Mouse (Mus musculus): ENCODE data around the gene Pde3a. TPM values are rescaled to one million over a fixed set of nuclear protein-coding genes. Genes with fewer than 3 reads are reported as not detected.

Gene Pde3a
- polyA plus RNA-seq, 1 experiment = not detected

DNA sequence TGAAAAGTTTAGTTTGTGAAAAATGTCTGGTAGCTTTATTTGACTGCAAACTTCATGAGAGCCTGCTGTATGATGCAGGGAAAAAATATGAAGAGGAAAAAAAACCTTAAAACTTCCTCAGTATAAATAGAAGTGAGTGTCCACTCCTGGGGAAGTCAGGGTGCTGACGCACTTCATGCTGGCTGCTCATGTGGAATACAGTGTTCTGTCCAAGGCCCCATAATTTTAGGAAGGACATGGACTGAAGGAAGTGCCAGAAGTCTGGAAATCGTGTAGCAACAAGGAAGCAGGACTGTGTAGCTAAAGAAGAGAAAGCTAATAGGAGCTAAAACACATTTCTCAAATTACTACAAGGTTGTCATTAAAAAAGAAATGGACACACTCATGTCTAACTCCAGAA, 59.4 kb downstream of the Pde3a start:
- TF ChIP-seq REST (IDR thresholded peaks at IDR 0.05; ENCODE audit: insufficient read depth, insufficient read length) (no peak), CEBPB (IDR thresholded peaks at IDR 0.05; ENCODE audit: insufficient read depth, poor library complexity, severe bottlenecking) (no peak), USF1 (IDR thresholded peaks at IDR 0.05; ENCODE audit: low read depth) (no peak), MYOD1 (IDR thresholded peaks at IDR 0.05; ENCODE audit: control insufficient read depth in 1 of 3, insufficient read length in 2 of 3, low read depth in 2 of 3) (no peak), POLR2AphosphoS2 (IDR thresholded peaks at IDR 0.05; ENCODE audit: insufficient read length, low read depth) (no peak), MAX (IDR thresholded peaks at IDR 0.05; ENCODE audit: low read depth) (no peak), TCF12 (IDR thresholded peaks at IDR 0.05; ENCODE audit: insufficient read depth, poor library complexity, severe bottlenecking) (no peak), SRF (IDR thresholded peaks at IDR 0.05; ENCODE audit: control insufficient read depth, insufficient read length, low read depth) (no peak), TCF3 (IDR thresholded peaks at IDR 0.05; ENCODE audit: insufficient read length, low read depth) (no peak), POLR2A (IDR thresholded peaks at IDR 0.05; ENCODE audit: insufficient read length, low read depth) (no peak), MYOG (IDR thresholded peaks at IDR 0.05; ENCODE audit: control insufficient read depth in 1 of 3, insufficient read depth in 1 of 3, insufficient read length in 2 of 3, low read depth in 2 of 3) (no peak), E2F4 (IDR thresholded peaks at IDR 0.05; ENCODE audit: insufficient read depth) (no peak)
- Histone ChIP-seq H3K4me2 (ENCODE audit: low read depth) (no peak overlapping the region), H3K4me3 (no peak overlapping the region), H3K79me2 (ENCODE audit: control insufficient read depth, insufficient read depth) (no peaks in the 10 kb centered on the region), H3ac (ENCODE audit: control insufficient read depth, insufficient read length) (no peak overlapping the region), H3K27me3 (ENCODE audit: control insufficient read depth, insufficient read depth, insufficient read length) (no peaks in the 10 kb centered on the region), H3K36me3 (ENCODE audit: control insufficient read depth, insufficient read depth) (no peaks in the 10 kb centered on the region)

GRCm38 (mm10) chr6:141309872-141310271, 60.8 kb downstream of the Pde3a start:
- Histone ChIP-seq H3K27me3 (ENCODE audit: control insufficient read depth, insufficient read depth, insufficient read length) (no peaks in the 10 kb centered on the region), H3K79me2 (ENCODE audit: control insufficient read depth, insufficient read depth) (no peaks in the 10 kb centered on the region)
- TF ChIP-seq SRF (IDR thresholded peaks at IDR 0.05; ENCODE audit: control insufficient read depth, insufficient read length, low read depth) = no peak
- TF ChIP-seq USF1 (IDR thresholded peaks at IDR 0.05; ENCODE audit: low read depth) = no peak
- no peak for TF ChIP-seq POLR2AphosphoS2 (IDR thresholded peaks at IDR 0.05; ENCODE audit: insufficient read length, low read depth)
- TF ChIP-seq MYOG (IDR thresholded peaks at IDR 0.05; ENCODE audit: control insufficient read depth in 1 of 3, insufficient read depth in 1 of 3, insufficient read length in 2 of 3, low read depth in 2 of 3) = no peak

DNA sequence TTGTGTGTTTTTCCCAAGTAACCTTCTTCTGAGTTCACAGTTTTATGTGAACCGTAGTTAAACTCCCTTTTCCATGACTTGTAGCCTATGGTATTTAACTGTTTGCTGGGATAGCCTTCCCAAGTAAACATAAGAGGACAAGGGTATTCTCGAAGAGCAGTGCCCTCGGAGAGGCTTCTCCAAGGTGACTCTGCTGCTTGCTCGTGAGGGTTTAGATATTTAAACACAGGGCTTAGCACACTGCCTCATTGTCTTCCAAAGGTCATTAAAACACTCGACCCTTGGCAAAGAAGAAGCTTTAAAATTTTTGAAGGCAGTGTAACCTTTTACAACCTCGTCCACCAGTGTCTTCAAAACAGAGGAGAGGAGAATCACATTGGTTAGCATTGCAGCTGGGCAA, 61.3 kb downstream of the Pde3a start:
- H3K4me2 ChIP-seq (ENCODE audit: low read depth) = no peak overlapping the region
- no peak for TF ChIP-seq MAX (IDR thresholded peaks at IDR 0.05; ENCODE audit: low read depth)
- TF ChIP-seq CEBPB (IDR thresholded peaks at IDR 0.05; ENCODE audit: insufficient read depth, poor library complexity, severe bottlenecking) = no peak
- no peak for TF ChIP-seq MYOG (IDR thresholded peaks at IDR 0.05; ENCODE audit: control insufficient read depth in 1 of 3, insufficient read depth in 1 of 3, insufficient read length in 2 of 3, low read depth in 2 of 3)
- no peak for TF ChIP-seq USF1 (IDR thresholded peaks at IDR 0.05; ENCODE audit: low read depth)
- TF ChIP-seq SRF (IDR thresholded peaks at IDR 0.05; ENCODE audit: control insufficient read depth, insufficient read length, low read depth) = no peak
- TF ChIP-seq E2F4 (IDR thresholded peaks at IDR 0.05; ENCODE audit: insufficient read depth) = no peak
- TF ChIP-seq TCF12 (IDR thresholded peaks at IDR 0.05; ENCODE audit: insufficient read depth, poor library complexity, severe bottlenecking) = no peak
- no peak for TF ChIP-seq REST (IDR thresholded peaks at IDR 0.05; ENCODE audit: insufficient read depth, insufficient read length)
- no peak for TF ChIP-seq MYOD1 (IDR thresholded peaks at IDR 0.05; ENCODE audit: control insufficient read depth in 1 of 3, insufficient read length in 2 of 3, low read depth in 2 of 3)
- TF ChIP-seq POLR2AphosphoS2 (IDR thresholded peaks at IDR 0.05; ENCODE audit: insufficient read length, low read depth) = no peak
- TF ChIP-seq POLR2A (IDR thresholded peaks at IDR 0.05; ENCODE audit: insufficient read length, low read depth) = no peak
- no peak for TF ChIP-seq TCF3 (IDR thresholded peaks at IDR 0.05; ENCODE audit: insufficient read length, low read depth)
- no peak overlapping the region for H3K4me3 ChIP-seq
- H3K36me3 ChIP-seq (ENCODE audit: control insufficient read depth, insufficient read depth) = no peaks in the 10 kb centered on the region
- no peak overlapping the region for H3ac ChIP-seq (ENCODE audit: control insufficient read depth, insufficient read length)
- no peaks in the 10 kb centered on the region for H3K79me2 ChIP-seq (ENCODE audit: control insufficient read depth, insufficient read depth)
- no peaks in the 10 kb centered on the region for H3K27me3 ChIP-seq (ENCODE audit: control insufficient read depth, insufficient read depth, insufficient read length)

More at GRCm38 (mm10) chr6:141309872-141310271, 60.8 kb downstream of the Pde3a start:
- H3K4me2 ChIP-seq (ENCODE audit: low read depth) = no peak overlapping the region
- no peak overlapping the region for H3ac ChIP-seq (ENCODE audit: control insufficient read depth, insufficient read length)
- no peak overlapping the region for H3K4me3 ChIP-seq
- H3K36me3 ChIP-seq (ENCODE audit: control insufficient read depth, insufficient read depth) = no peaks in the 10 kb centered on the region

GRCm38 (mm10) chr6:141311615-141312014, 62.5 kb downstream of the Pde3a start:
- H3K27me3 ChIP-seq (ENCODE audit: control insufficient read depth, insufficient read depth, insufficient read length) = no peaks in the 10 kb centered on the region
- no peaks in the 10 kb centered on the region for H3K79me2 ChIP-seq (ENCODE audit: control insufficient read depth, insufficient read depth)
- no peak overlapping the region for H3K4me2 ChIP-seq (ENCODE audit: low read depth)
- TF ChIP-seq SRF (IDR thresholded peaks at IDR 0.05; ENCODE audit: control insufficient read depth, insufficient read length, low read depth) = no peak
- TF ChIP-seq TCF12 (IDR thresholded peaks at IDR 0.05; ENCODE audit: insufficient read depth, poor library complexity, severe bottlenecking) = no peak
- TF ChIP-seq E2F4 (IDR thresholded peaks at IDR 0.05; ENCODE audit: insufficient read depth) = no peak
- TF ChIP-seq CEBPB (IDR thresholded peaks at IDR 0.05; ENCODE audit: insufficient read depth, poor library complexity, severe bottlenecking) = no peak
- TF ChIP-seq POLR2A (IDR thresholded peaks at IDR 0.05; ENCODE audit: insufficient read length, low read depth) = no peak
- no peak overlapping the region for H3ac ChIP-seq (ENCODE audit: control insufficient read depth, insufficient read length)
- H3K4me3 ChIP-seq = no peak overlapping the region
- H3K36me3 ChIP-seq (ENCODE audit: control insufficient read depth, insufficient read depth) = no peaks in the 10 kb centered on the region

DNA sequence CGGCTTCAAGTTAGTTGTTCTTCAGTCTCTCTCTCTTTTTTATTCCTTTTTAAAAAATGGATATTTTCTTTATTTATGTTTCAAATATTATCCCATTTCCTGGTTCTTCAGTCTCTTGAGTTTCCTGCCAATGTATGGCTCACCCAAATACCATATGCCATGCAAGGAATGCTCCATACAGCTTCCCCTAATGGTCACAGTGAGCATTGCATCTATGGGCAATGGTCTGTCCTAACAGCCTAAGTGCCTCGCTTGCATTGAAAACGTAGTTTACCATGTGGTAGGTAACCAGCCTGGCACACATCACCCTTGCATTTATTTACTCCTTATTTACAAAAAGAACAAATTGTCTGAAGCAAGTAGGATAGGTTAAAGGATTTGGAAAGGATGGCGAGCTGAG, 64.0 kb downstream of the Pde3a start:
- H3K79me2 ChIP-seq (ENCODE audit: control insufficient read depth, insufficient read depth) = no peaks in the 10 kb centered on the region
- H3K4me2 ChIP-seq (ENCODE audit: low read depth) = no peak overlapping the region
- TF ChIP-seq MYOG (IDR thresholded peaks at IDR 0.05; ENCODE audit: control insufficient read depth in 1 of 3, insufficient read depth in 1 of 3, insufficient read length in 2 of 3, low read depth in 2 of 3) (no peak), USF1 (IDR thresholded peaks at IDR 0.05; ENCODE audit: low read depth) (no peak), TCF12 (IDR thresholded peaks at IDR 0.05; ENCODE audit: insufficient read depth, poor library complexity, severe bottlenecking) (no peak), REST (IDR thresholded peaks at IDR 0.05; ENCODE audit: insufficient read depth, insufficient read length) (no peak), MAX (IDR thresholded peaks at IDR 0.05; ENCODE audit: low read depth) (no peak), MYOD1 (IDR thresholded peaks at IDR 0.05; ENCODE audit: control insufficient read depth in 1 of 3, insufficient read length in 2 of 3, low read depth in 2 of 3) (no peak), POLR2AphosphoS2 (IDR thresholded peaks at IDR 0.05; ENCODE audit: insufficient read length, low read depth) (no peak), TCF3 (IDR thresholded peaks at IDR 0.05; ENCODE audit: insufficient read length, low read depth) (no peak), E2F4 (IDR thresholded peaks at IDR 0.05; ENCODE audit: insufficient read depth) (no peak), POLR2A (IDR thresholded peaks at IDR 0.05; ENCODE audit: insufficient read length, low read depth) (no peak), SRF (IDR thresholded peaks at IDR 0.05; ENCODE audit: control insufficient read depth, insufficient read length, low read depth) (no peak), CEBPB (IDR thresholded peaks at IDR 0.05; ENCODE audit: insufficient read depth, poor library complexity, severe bottlenecking) (no peak)

More for the DNA sequence above, 64.0 kb downstream of the Pde3a start:
- Histone ChIP-seq H3K36me3 (ENCODE audit: control insufficient read depth, insufficient read depth) (no peaks in the 10 kb centered on the region), H3ac (ENCODE audit: control insufficient read depth, insufficient read length) (no peak overlapping the region), H3K4me3 (no peak overlapping the region), H3K27me3 (ENCODE audit: control insufficient read depth, insufficient read depth, insufficient read length) (no peaks in the 10 kb centered on the region)

Measured in myocyte (in vitro differentiated cells).